Mouse (Mus musculus) right cerebral cortex, postnatal 14 days (tissue): ENCODE data around the gene Bcr.

Experiments
- DNase-seq: peaks from one replicate; pipeline ENCODE4 v3.0.0; 2022

Bcr gene

DNA sequence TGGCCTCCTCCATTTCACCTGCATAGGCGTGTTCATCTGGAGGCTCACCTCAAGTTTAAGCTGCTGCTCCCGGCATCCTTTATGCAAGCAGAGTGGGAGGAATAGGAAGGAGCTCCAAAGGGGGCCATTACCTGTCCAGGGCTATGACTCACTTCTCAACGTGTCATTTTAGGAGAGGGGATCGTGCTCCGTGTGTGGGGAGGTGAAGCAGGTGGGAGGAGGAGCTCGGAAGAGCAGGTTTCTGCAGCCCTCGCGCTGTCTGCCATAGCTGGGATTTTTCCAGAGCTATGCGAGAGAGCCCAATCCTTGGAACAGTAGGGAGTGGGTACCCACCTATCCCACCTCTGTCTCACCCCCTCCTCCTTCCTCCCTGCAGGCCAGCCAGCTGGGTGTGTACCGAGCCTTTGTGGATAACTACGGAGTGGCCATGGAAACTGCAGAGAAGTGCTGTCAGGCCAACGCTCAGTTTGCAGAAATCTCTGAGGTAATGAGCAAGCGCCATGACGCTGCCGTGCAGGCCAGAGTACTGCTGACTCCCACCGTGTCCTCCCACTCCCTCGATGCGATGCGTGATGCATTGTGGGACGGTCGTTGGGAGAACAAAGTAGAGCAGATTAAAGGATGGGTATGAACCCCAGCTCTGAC, 75.2 kb downstream of the Bcr start:
- DNase-seq = no peak

DNA sequence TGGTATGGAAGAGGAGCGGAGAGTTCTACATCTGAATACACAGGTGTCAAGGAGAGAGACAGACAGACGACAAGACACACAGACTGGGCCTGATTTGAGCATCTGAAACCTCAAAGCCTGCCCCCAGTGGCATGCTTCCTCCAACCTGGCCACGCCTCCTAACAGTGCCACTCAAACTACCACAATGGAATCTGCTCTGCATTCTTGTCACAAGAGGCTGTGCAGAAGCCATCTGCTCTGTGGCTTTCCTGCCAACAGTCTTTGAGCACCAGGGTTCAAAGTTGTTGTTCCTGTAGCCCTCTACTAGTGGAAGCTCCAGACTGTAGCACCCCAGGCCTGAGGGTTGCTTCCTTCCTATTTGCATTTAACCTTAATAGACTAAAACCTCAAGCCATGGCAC, 76.8 kb downstream of the Bcr start:
- no peak for DNase-seq

DNA sequence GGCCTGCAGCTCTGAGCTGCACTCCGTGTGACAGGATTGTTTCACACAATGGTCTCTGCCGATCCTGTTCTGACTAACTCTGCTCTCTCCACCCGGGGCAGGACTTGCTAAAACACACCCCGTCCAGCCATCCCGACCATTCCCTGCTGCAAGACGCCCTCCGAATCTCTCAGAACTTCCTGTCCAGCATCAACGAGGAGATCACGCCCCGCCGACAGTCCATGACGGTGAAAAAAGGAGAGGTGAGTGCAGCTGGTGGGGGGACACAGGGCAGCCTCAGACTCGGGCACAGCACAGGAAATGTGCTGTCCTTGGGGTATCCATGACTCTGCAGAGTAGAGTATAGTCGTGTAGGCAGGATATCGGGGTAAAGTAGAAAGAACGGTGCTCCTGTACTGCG, 84.8 kb downstream of the Bcr start:
- DNase-seq = no peak

GRCm38 (mm10) chr10:75146001-75146400, 85.6 kb downstream of the Bcr start:
- no peak for DNase-seq

- DNase-seq = no peak
These were observed 86.2 kb downstream of the Bcr start for GRCm38 (mm10) chr10:75146619-75147018.

DNA sequence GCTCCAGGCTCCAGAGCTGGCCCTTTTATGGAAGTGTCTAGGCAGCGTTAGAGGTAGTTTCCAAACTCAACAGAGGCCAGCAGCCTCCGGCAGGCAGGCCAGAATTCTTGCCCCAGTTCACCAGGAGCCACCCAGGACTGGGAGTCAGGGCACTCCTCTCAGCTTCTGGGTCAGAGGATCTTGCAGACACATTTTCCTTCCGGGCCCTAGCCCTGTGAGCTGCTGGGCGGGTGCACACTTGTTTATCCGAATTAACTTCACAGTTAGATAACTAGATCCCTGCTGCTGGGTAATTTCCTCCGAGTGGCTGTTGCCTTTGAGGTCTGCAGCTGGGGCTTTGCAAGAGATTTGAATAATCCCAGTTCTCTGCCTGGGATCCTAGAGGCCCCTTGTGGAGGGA, 87.9 kb downstream of the Bcr start:
- DNase-seq = no peak

DNA sequence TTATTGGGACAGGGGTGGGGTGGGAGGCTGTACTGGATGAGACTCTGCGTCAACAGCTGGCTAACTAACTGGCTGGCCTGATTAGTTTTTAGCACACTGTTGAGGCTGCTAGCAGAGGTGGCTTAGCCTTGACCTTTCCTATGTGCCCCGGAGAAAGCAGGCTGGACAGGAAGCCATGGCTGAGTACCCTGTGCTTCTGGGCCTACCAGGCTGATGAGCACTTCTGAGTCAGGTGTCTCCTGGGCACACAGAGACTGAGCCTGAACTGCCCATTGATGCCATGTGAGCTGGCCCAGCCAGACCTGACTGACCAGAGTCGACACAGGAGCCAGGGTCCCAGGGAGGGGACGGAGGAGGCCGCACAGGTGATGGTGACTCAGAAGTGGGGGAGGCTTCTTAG, 90.0 kb downstream of the Bcr start:
- no peak for DNase-seq

GRCm38 (mm10) chr10:75151311-75151710, 90.9 kb downstream of the Bcr start:
- peak; percentile 78 for DNase-seq

GRCm38 (mm10) chr10:75156835-75157234, 96.4 kb downstream of the Bcr start:
- DNase-seq = no peak

- DNase-seq = no peak
These were observed 97.3 kb downstream of the Bcr start for GRCm38 (mm10) chr10:75157713-75158112.

DNA sequence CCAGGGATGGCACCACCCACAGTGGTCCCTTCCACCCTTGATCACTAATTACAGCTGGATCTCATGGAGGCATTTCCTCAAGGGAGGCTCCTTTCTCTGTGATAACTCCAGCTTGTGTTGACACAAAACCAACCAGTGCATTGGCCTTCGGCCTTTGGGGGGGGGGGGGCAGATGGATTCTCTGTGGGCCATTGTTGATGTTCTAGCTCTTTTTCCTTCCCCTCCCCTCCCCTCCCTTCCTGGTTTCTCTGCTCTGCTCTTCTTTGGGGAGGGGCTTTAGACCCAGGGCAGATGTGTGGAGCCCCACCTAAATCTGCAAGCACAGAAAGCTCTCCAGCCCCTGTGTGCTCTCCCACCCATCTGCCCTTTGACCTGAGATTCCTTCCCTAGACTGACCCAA, 98.0 kb downstream of the Bcr start:
- no peak for DNase-seq

- no peak for DNase-seq
These were observed 99.9 kb downstream of the Bcr start for GRCm38 (mm10) chr10:75160171-75160900.

DNA sequence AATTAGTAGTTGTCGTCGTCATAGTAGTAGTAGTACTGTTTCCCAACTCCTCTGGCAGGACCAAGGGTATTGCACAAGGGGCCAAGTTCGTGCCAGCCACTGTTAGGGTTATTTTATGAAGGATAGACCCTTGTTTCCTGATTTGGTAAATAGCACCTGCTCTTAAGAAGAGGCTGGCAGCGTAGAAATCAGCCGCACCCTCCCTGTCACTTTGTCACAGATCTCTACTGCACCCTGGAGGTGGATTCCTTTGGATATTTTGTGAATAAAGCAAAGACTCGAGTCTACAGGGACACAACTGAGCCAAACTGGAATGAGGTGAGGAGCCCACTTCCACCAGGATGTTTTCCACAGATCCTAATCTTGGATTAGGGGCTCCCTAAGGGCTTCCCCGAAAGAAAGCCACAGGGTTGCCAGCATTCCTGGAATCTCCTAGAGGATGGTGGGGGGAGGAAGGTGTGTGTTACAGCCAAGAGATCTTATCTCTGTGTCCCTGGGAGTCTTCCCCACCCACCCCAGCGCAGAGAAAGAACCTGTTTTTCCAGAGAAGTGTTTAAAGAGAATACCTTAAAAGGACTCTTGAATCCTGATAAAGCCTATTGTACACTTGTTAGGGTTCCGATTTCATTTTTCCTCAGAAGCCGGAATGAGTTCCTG, 105.6 kb downstream of the Bcr start:
- no peak for DNase-seq

- no peak for DNase-seq
These were observed 106.2 kb downstream of the Bcr start for GRCm38 (mm10) chr10:75166601-75167000.

GRCm38 (mm10) chr10:75170207-75170850, 109.9 kb downstream of the Bcr start:
- DNase-seq = no peak

DNA sequence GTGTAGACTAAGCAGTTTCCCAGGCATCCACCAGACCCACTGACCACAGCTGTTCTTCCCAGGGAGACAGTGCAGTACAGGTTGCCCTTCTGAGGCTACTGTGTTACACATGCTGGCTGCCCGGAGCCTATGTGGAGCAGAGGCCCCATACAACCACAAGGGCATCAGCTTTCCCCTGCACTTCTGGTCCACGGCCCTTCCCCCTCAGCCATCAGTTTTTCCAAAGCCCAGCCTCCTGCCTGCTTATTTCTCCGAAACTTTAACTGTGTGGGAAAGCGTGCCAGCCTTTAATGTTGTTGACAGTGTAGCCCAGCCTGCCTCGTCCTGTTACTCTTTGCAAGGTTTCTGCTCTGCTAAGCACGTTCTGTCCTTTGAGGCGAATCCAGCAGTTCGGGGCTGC, 112.7 kb downstream of the Bcr start:
- no peak for DNase-seq

DNA sequence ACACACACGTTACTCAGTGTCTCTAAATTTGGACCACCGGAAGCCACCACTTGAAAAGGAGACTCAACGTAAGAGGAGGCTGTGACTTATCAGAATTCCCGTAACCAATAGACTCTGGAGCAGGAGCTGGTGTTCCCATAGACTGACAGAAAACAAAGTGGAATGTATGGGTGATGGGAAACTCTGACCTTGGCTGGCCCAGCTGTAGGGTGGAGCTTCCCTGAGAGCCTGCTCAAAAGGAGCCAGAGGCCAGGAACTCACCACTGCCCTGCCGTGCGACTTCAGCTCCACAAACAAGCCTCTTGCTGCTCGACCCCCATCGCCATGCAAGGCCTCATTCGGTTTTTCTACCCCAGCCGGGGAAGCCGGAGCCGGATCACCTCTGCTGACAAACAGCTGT, 113.3 kb downstream of the Bcr start:
- no peak for DNase-seq

GRCm38 (mm10) chr10:75176494-75176893, 116.1 kb downstream of the Bcr start:
- no peak for DNase-seq

- DNase-seq = no peak
These were observed 118.5 kb downstream of the Bcr start for GRCm38 (mm10) chr10:75178911-75179310.

DNA sequence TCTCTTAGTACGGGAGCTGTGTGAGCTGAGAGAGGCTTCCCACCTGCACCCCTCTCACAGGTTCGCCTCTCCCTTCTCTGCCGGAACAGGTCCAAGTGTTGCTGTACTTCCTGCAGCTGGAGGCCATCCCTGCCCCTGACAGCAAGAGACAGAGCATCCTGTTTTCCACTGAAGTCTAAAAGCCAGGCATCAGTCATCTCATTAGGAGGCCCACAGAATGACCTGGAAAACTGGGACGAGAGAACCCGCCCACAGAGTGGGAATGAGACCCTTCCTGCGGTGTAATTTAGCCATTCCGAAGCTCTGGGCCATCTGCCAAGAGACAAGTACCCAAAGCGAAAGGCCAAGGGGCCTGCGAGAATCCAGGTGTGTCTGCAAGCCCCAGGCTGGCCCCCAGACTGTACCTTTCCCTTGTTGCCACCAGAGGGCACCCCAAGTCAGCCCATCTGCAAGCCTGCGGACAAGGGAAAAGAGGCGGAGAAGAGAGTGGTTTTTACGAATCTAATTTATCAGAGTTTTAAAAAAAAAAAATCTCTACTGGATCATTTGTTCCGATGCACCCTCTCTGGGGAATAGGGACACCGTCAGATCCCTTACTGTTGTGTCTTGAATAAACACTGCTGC, 121.9 kb downstream of the Bcr start:
- DNase-seq = peak; percentile 74

GRCm38 (mm10) chr10:75184826-75185225, 124.4 kb downstream of the Bcr start:
- no peak for DNase-seq

GRCm38 (mm10) chr10:75186551-75186950, 126.2 kb downstream of the Bcr start:
- no peak for DNase-seq

DNA sequence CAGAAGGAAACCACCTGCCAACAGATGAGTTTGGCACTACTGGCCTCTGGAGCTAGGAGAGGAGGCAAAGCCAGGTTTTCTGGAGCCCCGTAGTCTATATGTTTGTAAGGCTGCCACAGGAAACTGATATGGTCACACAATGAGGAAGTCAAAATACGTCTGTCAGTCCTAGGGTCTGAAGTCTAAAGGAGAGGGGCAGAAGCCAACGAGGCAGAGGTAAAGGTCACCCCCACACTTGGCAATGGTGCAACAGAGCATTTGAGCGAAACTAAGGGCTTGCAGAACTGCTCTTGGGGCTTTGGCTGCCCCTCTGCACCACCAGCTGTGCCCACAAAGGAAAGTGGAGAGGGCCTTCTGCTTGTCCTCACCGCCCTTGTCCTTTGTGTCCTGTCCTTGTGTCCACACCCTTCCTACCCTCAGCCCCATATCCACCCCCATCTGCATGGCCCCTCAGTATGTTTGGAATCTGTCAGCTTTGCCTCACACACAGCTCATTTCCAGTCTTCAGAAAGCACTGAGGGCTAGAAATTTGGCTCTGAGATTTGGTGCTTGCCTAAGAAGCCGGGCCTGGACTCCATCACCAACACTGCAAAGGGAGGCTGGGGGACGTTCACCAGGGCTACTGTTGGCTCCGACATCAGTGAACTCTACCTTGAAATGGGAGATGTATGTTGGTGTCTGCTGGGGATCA, 127.1 kb downstream of the Bcr start:
- no peak for DNase-seq
